Mouse (Mus musculus) right cerebral cortex, adult 18-20 months (tissue): ENCODE results near the gene 1700030K09Rik.

Experiments used
- DNase-seq: peaks from one replicate; pipeline ENCODE4 v3.0.0; 2022; ENCODE audit warnings: mixed read lengths

The 1700030K09Rik gene

GRCm38 (mm10) chr8:72443338-72443993 is at the start of gene 1700030K09Rik, which contains the start of gene Calr3:
Gene 1700030K09Rik, plus strand, starts transcription at chr8:72443880.
Gene Calr3, minus strand, starts transcription at chr8:72443870.
- peak; percentile 99 for DNase-seq

DNA sequence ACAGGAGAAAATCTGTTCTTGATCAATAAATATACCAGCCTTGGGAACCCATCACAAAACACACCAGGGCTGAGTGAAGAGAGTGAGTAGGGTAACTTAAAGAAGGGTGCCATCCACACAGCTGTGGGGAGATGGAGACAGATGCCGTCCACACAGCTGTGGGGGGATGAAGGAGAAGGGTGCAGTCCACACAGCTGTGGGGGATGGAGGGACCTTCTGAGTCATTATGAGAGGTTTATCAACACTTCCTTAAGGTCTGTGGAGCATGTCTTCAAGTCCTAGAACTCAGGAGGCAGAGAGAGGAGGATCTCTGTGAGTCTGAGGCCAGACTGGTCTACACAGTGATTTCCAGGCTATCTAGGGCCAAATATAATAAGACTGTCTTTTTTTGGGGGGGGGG is 42.3 kb upstream of the 1700030K09Rik start:
- DNase-seq = no peak

DNA sequence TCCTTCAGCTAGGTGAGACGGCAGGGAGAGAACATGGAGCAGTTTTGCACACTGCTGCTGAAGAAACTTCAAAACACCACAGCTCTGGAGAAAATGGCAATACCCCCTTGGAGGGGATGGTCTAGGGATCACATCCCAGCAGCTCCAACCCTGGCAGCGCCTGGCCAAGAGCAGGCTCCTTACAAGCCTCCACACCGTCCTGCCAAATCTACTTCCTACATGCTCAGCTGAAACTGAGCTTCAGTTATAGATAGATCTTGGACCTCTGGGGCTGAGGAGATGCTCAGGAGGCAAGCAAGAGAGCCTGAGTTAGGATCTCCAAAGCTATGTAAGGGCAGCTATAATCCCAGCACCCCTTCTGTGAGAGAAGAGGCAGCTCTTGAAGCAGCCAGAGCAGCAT is 40.7 kb upstream of the 1700030K09Rik start:
- DNase-seq = no peak

- DNase-seq = no peak
Measured at GRCm38 (mm10) chr8:72407878-72408277, 35.8 kb upstream of the 1700030K09Rik start.

- no peak for DNase-seq
Measured at GRCm38 (mm10) chr8:72409443-72409842, 34.2 kb upstream of the 1700030K09Rik start.

- no peak for DNase-seq
Measured at GRCm38 (mm10) chr8:72413839-72414238, 29.8 kb upstream of the 1700030K09Rik start.

DNA sequence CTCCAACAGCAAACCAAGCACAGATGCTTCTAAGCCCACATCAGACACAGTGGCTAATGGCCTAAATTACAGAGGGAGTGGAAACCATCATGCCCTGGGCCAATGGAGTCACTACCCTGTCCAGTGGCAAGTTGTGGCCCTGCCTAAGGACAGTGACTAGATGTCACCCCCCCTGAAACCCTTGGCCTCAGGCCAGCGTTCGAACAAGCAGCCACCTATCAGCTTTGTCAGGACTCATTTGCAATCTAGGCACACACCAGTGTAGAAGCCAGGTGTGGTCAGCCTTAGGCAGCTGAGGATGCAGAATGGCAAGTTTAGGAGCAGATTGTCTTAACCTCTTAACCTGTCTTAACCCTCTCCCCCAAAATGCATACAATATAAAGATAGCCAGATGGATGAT is 28.4 kb upstream of the 1700030K09Rik start:
- DNase-seq = no peak

GRCm38 (mm10) chr8:72418073-72418472 is 25.6 kb upstream of the 1700030K09Rik start:
- no peak for DNase-seq

- DNase-seq = peak; percentile 40
Measured at GRCm38 (mm10) chr8:72420571-72421361, 22.9 kb upstream of the 1700030K09Rik start.

- peak; percentile 99 for DNase-seq
Measured at GRCm38 (mm10) chr8:72421362-72422335, 22.0 kb upstream of the 1700030K09Rik start, which contains the start of gene Eps15l1. Gene Eps15l1, minus strand, starts transcription at chr8:72421460.

DNA sequence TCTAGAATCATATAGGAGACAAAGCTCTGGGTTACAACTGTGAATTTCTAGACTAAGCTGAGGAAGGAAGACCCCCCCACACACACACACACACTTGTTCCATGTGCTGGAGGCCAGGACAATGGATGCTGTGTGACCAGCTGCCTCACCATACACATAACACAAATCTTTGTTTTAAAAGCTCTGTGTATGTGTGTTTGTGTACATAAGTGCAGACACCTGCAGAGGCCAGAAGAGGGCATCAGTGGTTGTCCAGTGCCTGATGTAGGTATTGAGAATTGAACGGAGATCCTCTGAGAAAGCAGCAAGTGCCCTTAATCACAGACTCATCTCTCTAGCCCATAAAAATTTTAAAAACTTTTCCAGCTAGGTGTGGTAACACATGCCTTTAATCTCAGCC is 20.8 kb upstream of the 1700030K09Rik start:
- no peak for DNase-seq

GRCm38 (mm10) chr8:72429676-72430075 is 14.0 kb upstream of the 1700030K09Rik start:
- DNase-seq = no peak

DNA sequence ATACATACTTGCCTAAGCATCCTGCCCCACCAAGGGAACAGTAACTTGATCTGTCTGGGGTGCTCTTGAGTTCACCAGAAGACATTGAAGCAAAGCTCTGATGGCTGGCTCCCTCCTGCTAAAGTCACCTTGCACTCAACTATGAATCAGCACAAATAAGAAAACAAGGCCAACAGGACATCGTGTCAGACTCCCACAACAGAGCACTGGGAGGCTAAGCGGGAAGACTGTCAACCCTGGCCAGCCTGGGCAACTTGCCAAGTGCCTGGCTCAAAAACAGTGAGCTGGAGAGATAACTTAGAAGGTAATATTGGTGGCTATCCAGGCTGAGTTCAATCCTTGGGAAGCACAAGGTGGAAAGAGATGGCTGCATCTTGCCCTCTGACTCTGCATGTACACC is 8.7 kb upstream of the 1700030K09Rik start:
- DNase-seq = no peak

DNA sequence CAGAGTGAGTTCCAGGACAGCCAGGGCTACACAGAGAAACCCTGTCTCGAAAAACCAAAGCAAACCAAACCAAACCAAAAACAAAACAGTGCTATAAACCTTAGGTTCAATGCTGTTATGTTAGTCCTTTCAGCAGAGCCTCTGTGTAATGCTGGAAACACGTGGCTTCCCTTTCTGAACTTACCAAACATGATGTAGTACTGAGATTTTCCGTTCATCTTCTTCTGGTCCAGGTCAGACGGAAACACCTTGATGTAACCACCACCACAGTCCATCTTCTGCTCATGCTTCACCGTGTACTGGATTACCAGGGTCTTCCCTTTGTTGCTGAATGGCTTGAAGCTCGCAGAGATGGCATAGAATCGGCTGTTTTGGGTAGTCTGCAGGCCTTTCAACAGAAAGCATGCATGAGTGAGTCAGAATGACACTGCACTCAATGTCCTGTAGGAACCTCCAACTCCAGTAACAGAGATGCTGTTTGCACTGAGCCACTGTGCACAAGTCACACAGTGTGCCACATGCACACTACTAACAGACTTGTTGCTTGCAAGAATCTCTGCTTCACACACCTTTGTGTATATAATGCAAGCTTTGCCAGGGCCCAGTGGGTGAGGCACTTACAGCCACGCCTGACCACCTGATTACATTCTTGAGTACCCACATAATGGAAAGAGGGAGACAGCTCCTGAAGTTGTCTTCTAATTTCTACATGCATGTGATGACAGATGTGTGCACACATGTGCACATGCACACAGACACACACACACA is 5.2 kb upstream of the 1700030K09Rik start:
- DNase-seq = no peak

- no peak for DNase-seq
Measured at GRCm38 (mm10) chr8:72443994-72444350, 292 bp downstream of the 1700030K09Rik start.

DNA sequence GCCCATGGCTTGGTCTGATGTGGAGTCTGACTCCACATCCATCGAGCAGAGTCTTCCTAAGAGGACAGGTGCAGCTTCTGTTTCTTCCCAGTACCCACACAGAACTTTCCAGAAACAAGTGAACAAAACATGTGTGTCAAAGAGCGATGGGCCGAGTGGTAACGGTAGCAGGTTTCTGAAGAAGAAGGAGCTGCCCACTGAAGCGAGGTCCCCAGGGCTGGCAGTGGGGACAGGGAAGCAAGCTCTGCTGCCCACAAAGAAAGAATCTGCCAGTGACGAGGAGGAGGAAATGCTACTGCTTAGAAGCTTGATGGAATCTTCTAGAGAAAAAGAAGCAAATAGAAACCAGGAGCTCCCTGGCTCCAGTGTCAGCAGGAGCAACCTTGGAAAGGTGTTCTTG is 1.4 kb downstream of the 1700030K09Rik start:
- no peak for DNase-seq

- DNase-seq = no peak
Measured at GRCm38 (mm10) chr8:72451516-72451915, 7.8 kb downstream of the 1700030K09Rik start.

GRCm38 (mm10) chr8:72453904-72454303 is 10.2 kb downstream of the 1700030K09Rik start:
- DNase-seq = no peak

GRCm38 (mm10) chr8:72455317-72455716 is 11.6 kb downstream of the 1700030K09Rik start:
- DNase-seq = no peak

DNA sequence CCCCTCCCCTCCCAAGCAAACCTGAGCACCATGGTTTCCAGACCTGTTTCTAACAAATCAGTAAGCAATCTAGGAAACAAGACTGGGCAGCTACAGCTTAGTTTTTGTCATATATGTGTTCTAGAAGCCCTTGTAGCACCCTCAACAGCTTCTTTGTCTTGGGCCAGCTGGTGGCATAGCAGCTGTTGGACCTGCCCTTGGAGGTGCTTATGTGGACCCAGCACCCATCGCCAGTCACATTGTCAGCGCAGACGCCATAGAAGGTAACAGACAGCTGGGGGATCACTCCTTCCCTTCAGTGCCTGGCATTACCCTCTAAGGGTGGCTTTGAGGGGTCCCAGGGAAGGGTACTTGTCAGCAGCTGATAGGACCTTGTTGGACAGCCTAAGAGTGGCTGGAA is 14.1 kb downstream of the 1700030K09Rik start:
- DNase-seq = no peak

DNA sequence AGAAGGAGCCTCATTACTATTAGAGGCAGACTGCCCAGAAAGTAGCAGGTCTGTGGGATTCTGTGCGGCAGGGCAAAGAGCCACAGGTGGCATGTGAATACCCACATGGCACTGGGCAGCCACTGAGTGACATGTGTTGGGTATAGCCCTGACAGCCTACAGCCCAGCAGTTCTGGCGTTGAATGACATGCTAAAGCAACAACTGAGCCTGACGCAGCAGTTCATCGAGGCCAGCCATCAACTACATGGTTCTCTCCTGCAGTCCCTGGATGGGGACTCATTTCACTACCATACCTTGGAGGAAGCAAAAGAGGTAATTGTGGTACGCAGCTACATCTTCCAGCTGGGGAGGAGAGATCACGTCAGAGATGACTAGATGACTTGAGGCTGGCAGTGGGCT is 14.8 kb downstream of the 1700030K09Rik start:
- DNase-seq = no peak

DNA sequence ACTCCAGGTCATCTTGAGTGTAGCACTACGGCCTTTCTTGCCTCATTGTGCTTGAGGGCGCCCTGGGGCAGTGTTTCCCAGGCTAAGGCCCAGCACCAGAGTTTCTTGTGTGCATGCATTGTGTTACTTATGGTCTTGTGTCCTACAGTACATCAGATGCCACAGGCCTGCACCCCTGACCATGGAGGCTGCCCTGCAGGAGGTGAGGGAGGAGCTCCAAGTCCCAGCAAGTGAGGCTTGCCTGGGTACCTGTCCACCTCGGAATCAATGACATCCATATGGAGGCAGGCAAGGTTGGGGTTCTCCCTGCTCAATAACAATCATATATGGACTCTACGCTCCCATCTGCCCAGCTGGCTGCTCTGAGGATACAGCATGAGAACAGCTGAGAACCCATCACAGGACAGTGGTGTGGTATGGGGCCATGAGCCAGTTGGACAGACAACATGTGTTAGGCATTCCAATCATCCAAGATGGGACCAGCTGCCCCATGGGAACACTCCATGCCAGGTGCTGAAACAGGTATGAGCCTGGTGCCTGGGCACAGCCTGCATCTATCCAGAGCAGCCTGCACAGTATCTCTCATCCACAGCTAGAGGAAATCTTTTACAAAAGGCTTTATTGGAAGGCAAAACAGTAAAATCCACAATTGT is 16.3 kb downstream of the 1700030K09Rik start:
- no peak for DNase-seq
